Mouse (Mus musculus): ENCODE data around the gene Tbc1d23. TPM values are rescaled to one million over a fixed set of nuclear protein-coding genes. Genes with fewer than 3 reads are reported as not detected.
"Not testable (repeated sequence)": the region's sequence is repeated elsewhere in the genome, so short reads cannot be mapped to it uniquely, and the experiment has no call there.

Tbc1d23 gene
- polyA plus RNA-seq, 1 experiment from 2014 or later: 34.7 TPM

DNA sequence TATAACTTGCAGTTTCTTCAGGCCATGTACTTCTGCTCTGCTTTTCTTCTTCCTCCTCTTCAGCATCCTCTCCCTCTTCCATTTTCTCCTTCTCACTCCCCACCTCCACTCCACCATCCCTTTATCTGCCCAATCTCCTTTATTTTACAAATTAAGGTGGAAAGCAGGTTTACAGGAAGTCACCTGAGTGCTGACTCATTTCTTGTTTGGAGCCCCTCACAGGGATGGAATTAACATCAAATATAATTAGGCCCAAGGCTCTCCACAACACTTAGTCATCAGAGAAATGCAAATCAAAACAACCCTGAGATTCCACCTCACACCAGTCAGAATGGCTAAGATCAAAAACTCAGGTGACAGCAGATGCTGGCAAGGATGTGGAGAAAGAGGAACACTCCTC is 56.8 kb downstream of the Tbc1d23 start:
- not testable (repeated sequence) for ATAC-seq

GRCm38 (mm10) chr16:57171570-57171969 is 59.7 kb downstream of the Tbc1d23 start:
- Histone ChIP-seq H3K9me3 (replicated peaks; ENCODE audit: control insufficient read depth, low read length, poor library complexity, severe bottlenecking) (no peaks in the 10 kb centered on the region), H3K9ac (ENCODE audit: low read depth, low read length) (no peak overlapping the region), H3K27ac (ENCODE audit: low read length) (no peak overlapping the region), H3K36me3 (ENCODE audit: control insufficient read depth, insufficient read depth, low read length) (peaks cover 14% of the 10 kb centered on the region), H3K4me3 (ENCODE audit: low read depth, low read length) (no peak overlapping the region), H3K4me2 (ENCODE audit: low read length) (no peak overlapping the region), H3K4me1 (ENCODE audit: control insufficient read depth, insufficient read depth, low read length) (peaks cover 11% of the 10 kb centered on the region), H3K27me3 (ENCODE audit: control insufficient read depth, insufficient read depth, low read depth, low read length) (no peaks in the 10 kb centered on the region)
- WGBS: 95% methylated on average over 6 of the region's 6 CpGs
- ATAC-seq: no peak

More for the DNA sequence above, 56.8 kb downstream of the Tbc1d23 start:
- not testable (repeated sequence) for H3K4me3 ChIP-seq (ENCODE audit: low read depth, low read length); H3K27me3 ChIP-seq (ENCODE audit: control insufficient read depth, insufficient read depth, low read depth, low read length); H3K27ac ChIP-seq (ENCODE audit: low read length); H3K4me2 ChIP-seq (ENCODE audit: low read length); H3K9ac ChIP-seq (ENCODE audit: low read depth, low read length); H3K9me3 ChIP-seq (replicated peaks; ENCODE audit: control insufficient read depth, low read length, poor library complexity, severe bottlenecking); H3K4me1 ChIP-seq (ENCODE audit: control insufficient read depth, insufficient read depth, low read length)
- peaks cover 14% of the 10 kb centered on the region for H3K36me3 ChIP-seq (ENCODE audit: control insufficient read depth, insufficient read depth, low read length)

GRCm38 (mm10) chr16:57171161-57171560 is 60.1 kb downstream of the Tbc1d23 start:
- Histone ChIP-seq H3K36me3 (ENCODE audit: control insufficient read depth, insufficient read depth, low read length) (peaks cover 14% of the 10 kb centered on the region), H3K4me1 (ENCODE audit: control insufficient read depth, insufficient read depth, low read length) (peaks cover 15% of the 10 kb centered on the region), H3K4me2 (ENCODE audit: low read length) (no peak overlapping the region), H3K9me3 (replicated peaks; ENCODE audit: control insufficient read depth, low read length, poor library complexity, severe bottlenecking) (no peaks in the 10 kb centered on the region), H3K27me3 (ENCODE audit: control insufficient read depth, insufficient read depth, low read depth, low read length) (no peaks in the 10 kb centered on the region), H3K9ac (ENCODE audit: low read depth, low read length) (no peak overlapping the region), H3K27ac (ENCODE audit: low read length) (no peak overlapping the region), H3K4me3 (ENCODE audit: low read depth, low read length) (no peak overlapping the region)
- 92% methylated on average over 8 of the region's 8 CpGs for WGBS
- no peak for ATAC-seq

- H3K9ac ChIP-seq (ENCODE audit: low read depth, low read length): no peak overlapping the region
- peak overlapping the region; percentile 80; the same call in 1 of the 2 replicates for H3K4me2 ChIP-seq (ENCODE audit: low read length)
Measured at GRCm38 (mm10) chr16:57168236-57168635, 63.1 kb downstream of the Tbc1d23 start.

GRCm38 (mm10) chr16:57167514-57167912 is 63.8 kb downstream of the Tbc1d23 start:
- H3K4me2 ChIP-seq (ENCODE audit: low read length): peak overlapping the region; percentile 80
- peak; percentile 63 for ATAC-seq
- no peaks in the 10 kb centered on the region for H3K27me3 ChIP-seq (ENCODE audit: control insufficient read depth, insufficient read depth, low read depth, low read length)
- H3K9ac ChIP-seq (ENCODE audit: low read depth, low read length): peak overlapping the region; percentile 84
- H3K4me1 ChIP-seq (ENCODE audit: control insufficient read depth, insufficient read depth, low read length): peaks cover 16% of the 10 kb centered on the region
- H3K36me3 ChIP-seq (ENCODE audit: control insufficient read depth, insufficient read depth, low read length): peaks cover 11% of the 10 kb centered on the region; the same call in 1 of the 2 replicates
- H3K27ac ChIP-seq (ENCODE audit: low read length): peak overlapping the region; percentile 73; the same call in 1 of the 2 replicates
- no peaks in the 10 kb centered on the region for H3K9me3 ChIP-seq (replicated peaks; ENCODE audit: control insufficient read depth, low read length, poor library complexity, severe bottlenecking)
- peak overlapping the region; percentile 54 for H3K4me3 ChIP-seq (ENCODE audit: low read depth, low read length)
- WGBS: 28% methylated on average over 5 of the region's 5 CpGs

More at GRCm38 (mm10) chr16:57168236-57168635, 63.1 kb downstream of the Tbc1d23 start:
- Histone ChIP-seq H3K4me1 (ENCODE audit: control insufficient read depth, insufficient read depth, low read length) (peaks cover 16% of the 10 kb centered on the region), H3K27ac (ENCODE audit: low read length) (0 out of 2 replicates have a peak overlapping the region, but pooled peaks have one; percentile 0), H3K36me3 (ENCODE audit: control insufficient read depth, insufficient read depth, low read length) (peaks cover 14% of the 10 kb centered on the region), H3K4me3 (ENCODE audit: low read depth, low read length) (no peak overlapping the region), H3K27me3 (ENCODE audit: control insufficient read depth, insufficient read depth, low read depth, low read length) (no peaks in the 10 kb centered on the region), H3K9me3 (replicated peaks; ENCODE audit: control insufficient read depth, low read length, poor library complexity, severe bottlenecking) (no peaks in the 10 kb centered on the region)
- 39% methylated on average over 4 of the region's 4 CpGs for WGBS
- ATAC-seq: no peak

- peak within 1 kb of the TSS; percentile 80 for H3K4me2 ChIP-seq (ENCODE audit: low read length)
- no peaks in the 10 kb centered on the region for H3K9me3 ChIP-seq (replicated peaks; ENCODE audit: control insufficient read depth, low read length, poor library complexity, severe bottlenecking)
- peak within 1 kb of the TSS; percentile 73 for H3K27ac ChIP-seq (ENCODE audit: low read length)
- H3K27me3 ChIP-seq (ENCODE audit: control insufficient read depth, insufficient read depth, low read depth, low read length): no peaks in the 10 kb centered on the region
- H3K4me3 ChIP-seq (ENCODE audit: low read depth, low read length): peak within 1 kb of the TSS; percentile 54
- peaks cover 8% of the 10 kb centered on the region; the same call in 1 of the 2 replicates for H3K36me3 ChIP-seq (ENCODE audit: control insufficient read depth, insufficient read depth, low read length)
- ATAC-seq: peak; percentile 98
- H3K4me1 ChIP-seq (ENCODE audit: control insufficient read depth, insufficient read depth, low read length): peaks cover 16% of the 10 kb centered on the region
- peak within 1 kb of the TSS; percentile 84 for H3K9ac ChIP-seq (ENCODE audit: low read depth, low read length)
- under 1% methylated on average over 58 of the region's 58 CpGs for WGBS
Measured at GRCm38 (mm10) chr16:57166611-57167513, 64.4 kb downstream of the Tbc1d23 start, which contains the start of gene Nit2. Nit2 (minus strand) TSS chr16:57167341.

GRCm38 (mm10) chr16:57166086-57166485 is 65.2 kb downstream of the Tbc1d23 start:
- no peak overlapping the region for H3K27ac ChIP-seq (ENCODE audit: low read length)
- H3K4me3 ChIP-seq (ENCODE audit: low read depth, low read length): no peak overlapping the region
- no peaks in the 10 kb centered on the region for H3K9me3 ChIP-seq (replicated peaks; ENCODE audit: control insufficient read depth, low read length, poor library complexity, severe bottlenecking)
- H3K4me1 ChIP-seq (ENCODE audit: control insufficient read depth, insufficient read depth, low read length): peaks cover 16% of the 10 kb centered on the region
- H3K4me2 ChIP-seq (ENCODE audit: low read length): peak overlapping the region; percentile 80
- no peak for ATAC-seq
- WGBS: 92% methylated on average over 6 of the region's 6 CpGs
- no peak overlapping the region for H3K9ac ChIP-seq (ENCODE audit: low read depth, low read length)
- peaks cover 5% of the 10 kb centered on the region; the same call in 1 of the 2 replicates for H3K36me3 ChIP-seq (ENCODE audit: control insufficient read depth, insufficient read depth, low read length)
- H3K27me3 ChIP-seq (ENCODE audit: control insufficient read depth, insufficient read depth, low read depth, low read length): no peaks in the 10 kb centered on the region

DNA sequence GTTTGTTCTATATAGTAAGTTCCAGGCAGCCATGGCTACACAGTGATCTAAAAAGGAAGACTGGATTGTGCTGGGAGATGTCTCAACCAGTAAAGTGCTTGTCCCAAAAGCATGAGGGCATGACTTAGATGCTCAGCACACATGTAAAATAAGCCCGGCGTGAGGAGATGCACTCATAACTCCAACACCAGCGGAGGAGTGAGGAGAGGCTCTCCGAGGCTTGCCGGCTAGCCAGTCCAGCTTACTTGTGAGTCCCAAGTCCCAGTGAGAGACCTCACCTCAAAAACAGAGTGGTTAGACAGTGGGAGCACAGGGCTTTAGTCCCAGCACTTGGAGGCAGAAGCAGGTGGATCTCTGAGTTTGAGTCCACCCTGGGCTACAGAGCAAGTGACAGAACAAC is 66.1 kb downstream of the Tbc1d23 start:
- H3K9me3 ChIP-seq (replicated peaks; ENCODE audit: control insufficient read depth, low read length, poor library complexity, severe bottlenecking): no peaks in the 10 kb centered on the region
- WGBS: 95% methylated on average over 5 of the region's 5 CpGs
- no peak overlapping the region for H3K4me3 ChIP-seq (ENCODE audit: low read depth, low read length)
- H3K27me3 ChIP-seq (ENCODE audit: control insufficient read depth, insufficient read depth, low read depth, low read length): no peaks in the 10 kb centered on the region
- no peak for ATAC-seq
- H3K27ac ChIP-seq (ENCODE audit: low read length): no peak overlapping the region
- no peak overlapping the region for H3K9ac ChIP-seq (ENCODE audit: low read depth, low read length)
- H3K4me1 ChIP-seq (ENCODE audit: control insufficient read depth, insufficient read depth, low read length): peaks cover 16% of the 10 kb centered on the region
- H3K4me2 ChIP-seq (ENCODE audit: low read length): no peak overlapping the region
- H3K36me3 ChIP-seq (ENCODE audit: control insufficient read depth, insufficient read depth, low read length): peaks cover 2% of the 10 kb centered on the region; the same call in 1 of the 2 replicates

DNA sequence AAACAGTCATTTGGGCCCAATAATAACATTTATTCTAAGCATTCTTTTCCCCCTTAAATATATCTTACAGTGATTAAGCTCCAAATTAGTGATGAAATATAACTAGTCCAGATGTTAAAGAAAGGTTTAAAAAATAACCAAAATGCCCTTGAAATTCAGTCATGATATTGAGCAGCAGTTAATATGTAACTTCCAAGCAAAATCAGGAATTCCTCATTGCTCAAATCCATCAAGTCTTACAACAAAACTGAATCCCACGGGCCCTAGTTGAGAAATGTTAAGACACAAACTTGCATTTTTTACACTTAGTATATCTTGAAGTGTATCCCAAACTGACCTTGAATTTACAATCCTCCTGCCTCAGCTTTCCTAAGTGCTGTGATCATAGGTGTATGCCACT is 67.6 kb downstream of the Tbc1d23 start:
- Histone ChIP-seq H3K4me2 (ENCODE audit: low read length) (no peak overlapping the region), H3K27me3 (ENCODE audit: control insufficient read depth, insufficient read depth, low read depth, low read length) (no peaks in the 10 kb centered on the region), H3K27ac (ENCODE audit: low read length) (no peak overlapping the region), H3K9me3 (replicated peaks; ENCODE audit: control insufficient read depth, low read length, poor library complexity, severe bottlenecking) (no peaks in the 10 kb centered on the region), H3K36me3 (ENCODE audit: control insufficient read depth, insufficient read depth, low read length) (no peaks in the 10 kb centered on the region), H3K4me1 (ENCODE audit: control insufficient read depth, insufficient read depth, low read length) (peaks cover 16% of the 10 kb centered on the region), H3K4me3 (ENCODE audit: low read depth, low read length) (no peak overlapping the region), H3K9ac (ENCODE audit: low read depth, low read length) (no peak overlapping the region)
- no peak for ATAC-seq
- WGBS: 94% methylated on average over 1 of the region's 1 CpGs
